Mouse (Mus musculus): ENCODE results near the gene Lhb.

DNA sequence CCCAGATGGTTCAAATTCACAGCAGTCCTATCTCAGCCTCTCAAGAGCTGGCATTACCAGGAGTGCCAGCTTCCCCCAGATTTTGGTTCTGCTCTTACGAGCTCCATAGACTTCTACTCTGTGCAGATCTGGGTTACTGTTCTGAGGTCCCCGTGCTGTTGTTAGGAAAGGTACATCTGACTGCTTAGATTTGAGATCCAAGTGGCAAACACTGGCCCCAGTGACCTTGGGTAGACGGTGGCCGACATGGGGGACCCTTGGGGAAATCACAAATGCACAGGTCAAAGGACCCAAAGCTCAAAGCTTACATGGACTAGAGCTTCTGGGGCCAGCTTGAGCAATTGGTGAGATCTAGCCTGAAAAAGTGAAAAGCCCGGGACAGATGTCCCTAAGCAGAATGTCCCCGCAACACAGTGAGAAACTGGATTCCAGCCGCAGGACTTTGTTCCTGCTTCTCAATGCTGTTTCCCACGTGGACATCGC lies 36.1 kb downstream of the Lhb start:
- no peak for TF ChIP-seq POLR2A (IDR thresholded peaks at IDR 0.05; ENCODE audit: insufficient read length, low read depth)
- TF ChIP-seq USF1 (IDR thresholded peaks at IDR 0.05; ENCODE audit: low read depth): no peak
- TF ChIP-seq POLR2AphosphoS2 (IDR thresholded peaks at IDR 0.05; ENCODE audit: insufficient read length, low read depth): no peak
- TF ChIP-seq E2F4 (IDR thresholded peaks at IDR 0.05; ENCODE audit: insufficient read depth): no peak
- TF ChIP-seq TCF12 (IDR thresholded peaks at IDR 0.05; ENCODE audit: insufficient read depth, poor library complexity, severe bottlenecking): no peak
- no peak for TF ChIP-seq MAX (IDR thresholded peaks at IDR 0.05; ENCODE audit: low read depth)
- no peak for TF ChIP-seq MYOD1 (IDR thresholded peaks at IDR 0.05; ENCODE audit: control insufficient read depth in 1 of 3, insufficient read length in 2 of 3, low read depth in 2 of 3)
- no peak for TF ChIP-seq MYOG (IDR thresholded peaks at IDR 0.05; ENCODE audit: control insufficient read depth in 1 of 3, insufficient read depth in 1 of 3, insufficient read length in 2 of 3, low read depth in 2 of 3)
- TF ChIP-seq REST (IDR thresholded peaks at IDR 0.05; ENCODE audit: insufficient read depth, insufficient read length): no peak
- TF ChIP-seq TCF3 (IDR thresholded peaks at IDR 0.05; ENCODE audit: insufficient read length, low read depth): no peak
- TF ChIP-seq SRF (IDR thresholded peaks at IDR 0.05; ENCODE audit: control insufficient read depth, insufficient read length, low read depth): no peak
